Mouse (Mus musculus) cerebellum, adult 8-10 months (tissue): ENCODE measurements around the gene Rad51b.

ENCODE experiments used
- DNase-seq: peaks from one replicate; pipeline ENCODE4 v3.0.0; 2022

The Rad51b gene

GRCm38 (mm10) chr12:79782444-79783117 lies 485.5 kb downstream of the Rad51b start:
- DNase-seq, result no peak

GRCm38 (mm10) chr12:79784159-79784558 lies 487.1 kb downstream of the Rad51b start:
- DNase-seq, result no peak

- DNase-seq, result no peak
Measured at GRCm38 (mm10) chr12:79785691-79786090, 488.6 kb downstream of the Rad51b start.

DNA sequence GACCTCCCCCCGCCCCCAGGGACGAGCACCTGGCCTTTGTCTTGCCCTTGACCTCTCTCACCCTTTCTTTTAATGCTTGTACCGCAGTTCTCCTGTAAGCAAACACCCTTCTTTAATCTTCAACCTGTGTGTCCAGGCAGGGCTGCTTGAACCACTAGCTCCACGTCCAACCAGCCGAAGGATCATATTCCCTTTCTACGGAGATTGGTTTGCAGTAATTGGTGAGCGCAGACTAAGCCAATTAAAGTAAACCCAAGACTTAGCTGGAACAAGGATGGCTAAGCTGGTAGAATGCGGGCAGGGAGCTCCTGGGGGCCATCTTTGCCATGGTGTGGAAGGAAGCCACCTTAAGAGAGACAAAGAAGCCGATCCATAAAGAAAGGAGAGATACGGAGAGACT lies 490.5 kb downstream of the Rad51b start:
- DNase-seq, result no peak

GRCm38 (mm10) chr12:79788340-79788739 lies 491.3 kb downstream of the Rad51b start:
- no peak for DNase-seq

DNA sequence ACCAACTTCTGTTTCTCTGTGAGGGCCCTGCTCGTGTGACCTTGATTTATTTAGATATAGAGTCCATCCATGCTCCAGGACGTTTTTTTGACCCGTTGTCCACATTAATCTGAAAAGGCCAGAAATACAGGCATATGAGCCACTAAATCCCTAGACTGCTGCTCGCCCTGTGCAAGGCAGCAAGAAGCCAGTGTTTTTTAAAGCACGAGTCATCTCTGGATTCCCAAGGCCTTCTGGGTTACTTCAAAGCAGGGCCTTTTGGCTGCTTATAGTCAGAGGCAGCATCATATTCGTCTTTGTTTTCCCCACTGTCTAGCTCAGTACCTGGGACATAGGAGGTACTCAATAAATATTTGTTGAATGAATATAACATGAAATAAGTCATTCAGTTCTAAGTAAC lies 492.4 kb downstream of the Rad51b start:
- DNase-seq, result no peak

DNA sequence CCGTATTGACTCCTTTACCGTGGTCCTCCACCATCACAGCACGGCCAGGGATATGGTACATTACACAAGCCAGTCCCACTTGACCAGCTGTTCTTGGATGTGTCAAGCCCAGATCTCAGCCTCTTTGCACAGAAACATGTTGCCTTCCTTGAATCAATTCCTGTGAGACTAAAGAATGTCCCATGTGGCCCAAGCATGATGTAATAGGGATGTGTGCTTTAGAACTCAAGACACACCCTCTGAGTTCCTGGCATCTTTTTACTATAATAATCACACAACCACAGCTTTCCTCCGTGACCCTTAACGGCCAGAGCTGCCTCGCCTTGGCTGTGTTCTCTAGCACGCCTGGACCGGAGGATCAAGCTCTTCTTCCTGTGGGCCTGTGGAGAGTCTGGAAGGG lies 496.3 kb downstream of the Rad51b start:
- DNase-seq, result no peak

GRCm38 (mm10) chr12:79794802-79795201 lies 497.7 kb downstream of the Rad51b start:
- DNase-seq, result no peak

DNA sequence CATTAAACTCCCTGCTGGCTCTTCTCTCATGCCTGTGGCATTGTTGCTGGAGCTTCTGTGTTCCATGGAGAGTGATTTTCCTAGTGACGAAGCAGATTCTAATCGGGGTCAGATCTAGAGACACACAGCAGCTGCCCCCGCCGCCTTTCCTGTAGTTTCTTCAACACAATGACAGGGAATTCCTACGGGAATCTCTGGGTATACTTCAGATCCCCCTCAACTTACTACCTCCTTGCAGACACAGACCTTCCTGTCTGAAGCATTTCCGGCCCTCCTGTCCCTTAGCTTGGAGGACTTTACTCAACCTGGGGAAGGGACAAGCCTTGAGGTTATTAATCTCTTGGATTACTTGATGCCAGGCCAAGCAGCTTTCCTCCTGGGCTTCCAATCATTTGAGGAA lies 499.2 kb downstream of the Rad51b start:
- DNase-seq, result no peak

GRCm38 (mm10) chr12:79796823-79797821 lies 500.0 kb downstream of the Rad51b start:
- DNase-seq, result no peak

DNA sequence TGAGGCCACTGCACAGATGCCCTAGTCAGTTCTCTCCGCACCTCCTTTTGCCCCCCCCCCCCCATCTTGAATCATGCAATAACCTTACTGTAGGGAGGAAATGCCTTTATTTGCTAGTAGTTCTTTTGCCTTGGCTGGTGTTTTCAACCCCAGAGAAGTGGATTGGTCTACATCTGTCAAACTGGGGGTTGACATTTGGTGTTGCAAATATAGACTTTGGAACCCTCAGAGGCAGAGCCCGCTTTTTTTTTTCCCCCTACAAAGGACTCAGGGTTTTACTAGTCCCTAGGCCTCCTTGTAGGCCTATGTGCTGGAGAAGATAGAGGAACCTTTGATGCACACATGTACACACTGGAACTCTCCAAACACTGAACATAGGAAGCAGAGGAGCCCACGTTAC lies 501.4 kb downstream of the Rad51b start:
- no peak for DNase-seq

DNA sequence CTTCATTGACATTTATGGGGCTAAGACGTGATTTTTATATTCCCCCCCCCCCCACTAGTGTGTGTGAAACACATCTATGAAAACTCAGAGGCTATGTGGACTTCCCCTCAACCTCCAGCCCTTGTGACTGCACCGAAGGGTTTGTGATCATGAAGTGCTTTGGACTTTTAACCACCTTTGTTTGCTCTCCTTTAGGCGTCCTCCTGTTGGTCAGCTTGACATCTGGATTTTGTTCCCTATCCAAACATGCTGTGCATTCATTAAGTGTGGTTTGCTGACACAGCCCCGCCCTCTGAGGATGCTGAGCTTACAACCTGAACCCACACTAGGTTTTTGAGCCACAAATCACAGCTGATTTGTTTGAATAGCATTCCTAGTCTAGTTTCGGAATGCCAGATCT lies 502.3 kb downstream of the Rad51b start:
- no peak for DNase-seq

DNA sequence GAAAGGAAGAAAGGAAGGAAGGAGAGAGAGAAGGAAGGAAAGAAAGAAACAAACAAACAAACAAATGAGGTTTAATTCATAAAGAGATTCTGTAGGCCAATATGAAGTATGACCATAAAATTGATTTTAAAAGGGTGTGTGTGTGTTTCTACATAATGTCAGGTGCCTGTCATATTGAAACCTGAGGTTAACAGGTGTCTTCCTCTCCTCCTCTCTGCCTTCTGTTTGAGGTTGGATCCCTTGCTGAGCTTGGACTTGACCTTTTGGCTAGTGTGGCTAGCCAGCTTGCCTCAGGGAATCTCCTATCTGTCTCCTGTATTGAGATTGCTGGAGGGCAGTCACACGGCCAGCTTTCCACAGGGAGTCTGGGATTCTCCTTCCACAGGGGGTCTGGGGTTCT lies 506.6 kb downstream of the Rad51b start:
- no peak for DNase-seq

DNA sequence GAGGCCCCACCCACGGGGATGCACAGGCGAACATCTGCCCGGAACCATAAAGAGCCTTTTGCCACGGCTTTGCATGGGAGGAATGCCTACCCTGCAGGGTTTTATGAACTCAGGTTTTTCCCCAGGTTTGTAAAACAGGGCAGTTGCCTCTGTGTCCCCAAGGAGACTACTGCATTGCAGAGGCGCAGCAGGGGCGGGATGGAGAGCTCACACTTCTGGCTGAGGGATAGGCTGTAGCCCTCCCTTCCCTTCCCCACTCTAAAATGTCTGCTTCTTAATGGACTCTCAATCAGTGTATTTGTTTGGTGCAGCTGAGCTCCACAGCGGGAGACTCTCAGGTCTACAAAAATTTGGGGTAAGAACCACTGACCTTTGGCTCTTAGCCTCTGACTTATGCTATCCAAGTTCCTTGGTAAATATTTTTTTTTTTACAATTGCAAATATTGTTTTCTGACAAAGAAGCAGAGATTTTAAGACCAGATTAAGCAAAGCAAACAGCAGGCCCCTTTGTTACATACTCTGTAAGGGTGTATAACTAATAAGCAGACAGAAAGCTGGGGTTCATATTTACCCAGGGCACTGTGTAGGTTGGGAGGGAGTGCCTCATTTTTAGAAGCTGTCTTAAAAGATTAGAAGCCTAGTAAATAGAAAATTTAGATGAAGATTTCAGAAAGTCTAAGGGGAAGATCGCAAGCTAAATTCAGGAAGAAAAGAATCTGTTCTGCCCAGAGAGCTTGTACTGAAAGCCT lies 507.9 kb downstream of the Rad51b start:
- DNase-seq, result no peak

DNA sequence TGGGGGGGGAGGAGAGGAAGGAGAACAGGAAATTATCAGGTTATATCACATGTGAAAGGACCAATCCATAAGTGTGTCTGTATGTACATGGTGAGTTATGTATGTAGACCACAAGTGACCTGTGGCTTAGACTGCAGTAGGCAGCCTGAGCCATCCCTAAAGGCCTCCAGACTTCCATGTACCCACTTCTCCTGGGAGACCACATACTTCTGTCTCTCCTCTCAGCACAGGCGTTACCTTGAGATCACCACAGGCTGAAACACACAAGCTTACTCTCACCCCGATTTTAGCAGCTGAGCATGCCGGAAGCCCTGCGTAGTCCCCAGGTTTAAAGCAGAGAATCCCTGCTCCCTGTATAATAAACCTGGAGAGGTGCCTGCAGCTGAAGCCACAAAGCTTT lies 509.9 kb downstream of the Rad51b start:
- no peak for DNase-seq

DNA sequence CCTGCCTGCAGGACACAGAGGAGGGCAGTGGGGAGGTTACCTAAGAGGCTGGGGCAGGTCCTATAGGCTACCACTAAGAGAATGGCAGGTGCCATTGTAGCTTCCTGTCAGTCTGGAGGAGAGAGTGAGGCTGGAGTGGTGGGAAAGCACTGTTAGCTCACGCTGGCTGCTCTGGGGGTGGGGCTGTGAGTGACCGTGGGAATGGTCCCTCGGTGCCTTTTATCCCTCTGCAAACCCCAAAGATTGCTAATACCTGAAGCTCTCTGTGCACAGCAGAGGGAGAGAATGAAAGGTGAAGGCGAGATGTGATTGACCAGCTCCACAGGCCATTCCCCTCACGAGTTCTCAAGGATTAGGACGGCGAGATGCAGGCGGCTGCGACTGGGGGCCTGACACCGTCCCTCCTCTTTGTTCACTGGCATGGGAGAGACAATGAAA lies 510.3 kb downstream of the Rad51b start:
- no peak for DNase-seq

DNA sequence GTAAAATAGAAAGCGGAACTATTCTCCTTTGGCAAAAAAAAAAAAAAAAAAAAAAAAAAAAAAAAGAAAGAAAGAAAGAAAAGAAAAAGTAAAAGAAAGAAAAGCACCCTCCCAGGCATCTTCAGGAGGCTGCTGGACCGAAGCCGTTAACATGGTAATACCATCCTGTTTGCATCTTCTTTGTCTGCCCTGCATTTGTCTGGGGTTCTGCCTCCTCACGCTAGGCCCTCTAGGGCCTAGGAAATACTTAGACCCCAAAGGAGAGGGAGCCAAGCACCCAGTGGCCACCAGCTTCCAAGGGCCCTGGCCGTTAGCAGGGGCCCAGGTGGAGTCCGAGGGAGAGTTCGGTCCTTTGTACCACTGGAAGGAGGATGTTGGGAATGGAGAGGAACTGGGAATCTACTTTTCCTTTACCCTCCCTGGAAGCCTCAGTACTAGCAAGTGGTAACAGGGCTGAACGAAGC lies 510.9 kb downstream of the Rad51b start:
- no peak for DNase-seq

- DNase-seq, result no peak
Measured at GRCm38 (mm10) chr12:79808426-79809398, 511.6 kb downstream of the Rad51b start.

GRCm38 (mm10) chr12:79809518-79809917 lies 512.4 kb downstream of the Rad51b start:
- no peak for DNase-seq

- DNase-seq, result no peak
Measured at GRCm38 (mm10) chr12:79812422-79812821, 515.3 kb downstream of the Rad51b start.

- no peak for DNase-seq
Measured at GRCm38 (mm10) chr12:79812838-79813563, 515.9 kb downstream of the Rad51b start.
